Mouse (Mus musculus): ENCODE data around the gene Pttg1ip. TPM values are rescaled to one million over a fixed set of nuclear protein-coding genes. Genes with fewer than 3 reads are reported as not detected.

Gene Pttg1ip
- total and polyA plus RNA-seq, 3 experiments, result 106 to 140 (median 111) TPM

DNA sequence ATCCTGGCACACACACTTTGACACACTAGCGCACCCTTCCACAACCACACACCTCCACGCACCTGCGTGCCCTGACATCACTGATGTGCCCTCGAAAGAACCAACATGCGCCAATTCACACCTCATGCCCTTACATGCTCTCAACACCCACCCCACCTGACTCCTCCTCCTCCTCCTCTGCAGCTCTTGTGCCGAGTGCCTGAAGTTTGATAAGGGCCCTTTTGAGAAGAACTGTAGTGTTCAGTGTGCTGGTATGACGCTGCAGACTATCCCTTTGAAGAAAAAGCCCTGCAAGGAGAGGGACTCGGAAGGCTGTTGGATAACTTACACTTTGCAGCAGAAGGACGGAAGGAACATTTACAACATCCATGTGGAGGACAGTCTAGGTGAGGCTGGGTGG, 20.7 kb upstream of the Pttg1ip start:
- ATAC-seq (ENCODE audit: extremely low read depth, insufficient number of reproducible peaks, low FRiP score, poor library complexity, severe bottlenecking) (no peak), DNase-seq (ENCODE audit: low spot score) (no peak)

DNA sequence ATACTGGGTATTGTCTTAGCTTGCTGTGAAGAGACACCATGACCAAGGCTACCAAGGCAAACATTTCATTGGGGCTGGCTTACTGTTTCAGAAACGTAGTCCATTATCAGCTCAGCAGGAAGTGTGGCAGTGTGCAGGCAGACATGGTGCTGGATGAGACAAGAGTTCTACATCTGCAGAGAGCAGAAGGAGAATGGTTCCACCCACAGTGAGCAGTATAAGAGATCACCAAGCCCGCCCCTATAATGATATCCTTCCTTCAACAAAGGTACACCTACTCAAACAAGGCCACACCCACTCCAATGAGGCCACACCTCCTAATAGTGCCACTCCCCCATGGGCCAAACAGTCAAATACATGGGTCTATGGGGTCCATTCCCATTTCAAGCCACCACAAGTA, 20.0 kb upstream of the Pttg1ip start:
- DNase-seq (ENCODE audit: low spot score) (no peak), ATAC-seq (ENCODE audit: extremely low read depth, insufficient number of reproducible peaks, low FRiP score, poor library complexity, severe bottlenecking) (no peak)
- TF ChIP-seq POLR2AphosphoS5 (IDR thresholded peaks at IDR 0.05; ENCODE audit: insufficient replicate concordance, low read depth, low read length), result no peak
- TF ChIP-seq GATA1 (IDR thresholded peaks at IDR 0.05; ENCODE audit: borderline replicate concordance, low read length), result no peak
- TF ChIP-seq TAL1 (conservative IDR thresholded peaks at IDR 0.05; ENCODE audit: low read depth, low read length), result no peak
- TF ChIP-seq GATA2 (IDR thresholded peaks at IDR 0.05; ENCODE audit: borderline replicate concordance, low read depth, low read length), result no peak
- no peak for TF ChIP-seq CTCF (IDR thresholded peaks at IDR 0.05; ENCODE audit: low read depth, low read length)
- H3K36me3 ChIP-seq (replicated peaks), result peaks cover 97% of the 10 kb centered on the region
- H3K4me1 ChIP-seq (ENCODE audit: insufficient read depth, low read depth, low read length), result peaks cover 90% of the 10 kb centered on the region
- H3K4me3 ChIP-seq (ENCODE audit: low read depth, low read length), result no peak overlapping the region
- no peaks in the 10 kb centered on the region for H3K9me3 ChIP-seq (replicated peaks)
- H3K27me3 ChIP-seq (ENCODE audit: insufficient read depth, low read length), result no peaks in the 10 kb centered on the region

More for the DNA sequence above, 20.7 kb upstream of the Pttg1ip start:
- Histone ChIP-seq H3K4me1 (ENCODE audit: insufficient read depth, low read depth, low read length) (peaks cover 90% of the 10 kb centered on the region), H3K36me3 (replicated peaks) (peaks cover 97% of the 10 kb centered on the region), H3K27me3 (ENCODE audit: insufficient read depth, low read length) (no peaks in the 10 kb centered on the region; the same call in 1 of the 2 replicates), H3K4me3 (ENCODE audit: low read depth, low read length) (no peak overlapping the region), H3K9me3 (replicated peaks) (no peaks in the 10 kb centered on the region)
- TF ChIP-seq GATA2 (IDR thresholded peaks at IDR 0.05; ENCODE audit: borderline replicate concordance, low read depth, low read length) (no peak), CTCF (IDR thresholded peaks at IDR 0.05; ENCODE audit: low read depth, low read length) (no peak), GATA1 (IDR thresholded peaks at IDR 0.05; ENCODE audit: borderline replicate concordance, low read length) (no peak), POLR2AphosphoS5 (IDR thresholded peaks at IDR 0.05; ENCODE audit: insufficient replicate concordance, low read depth, low read length) (no peak), TAL1 (conservative IDR thresholded peaks at IDR 0.05; ENCODE audit: low read depth, low read length) (no peak)

DNA sequence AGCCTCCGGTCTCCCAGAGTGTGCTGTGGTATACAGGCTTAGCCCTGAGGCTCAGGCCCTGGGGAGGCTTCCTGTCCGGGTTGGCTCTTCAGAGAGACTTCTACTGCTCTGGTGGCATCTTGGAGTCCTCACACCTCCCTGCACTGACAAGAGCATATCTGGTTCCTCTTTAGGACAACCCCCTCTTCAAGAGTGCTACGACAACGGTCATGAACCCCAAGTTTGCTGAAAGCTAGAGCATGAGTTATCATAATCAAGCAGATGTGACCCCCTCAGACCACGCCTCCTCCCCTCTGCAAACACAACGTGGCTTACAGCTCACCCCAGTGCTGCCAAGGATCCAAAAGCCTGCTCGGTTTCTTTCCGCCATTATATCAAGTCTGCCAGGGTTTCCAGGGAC, 16.5 kb upstream of the Pttg1ip start:
- peak overlapping the region; percentile 50; the same call in 1 of the 2 replicates for H3K4me3 ChIP-seq (ENCODE audit: low read depth, low read length)
- no peaks in the 10 kb centered on the region for H3K27me3 ChIP-seq (ENCODE audit: insufficient read depth, low read length)
- peak; percentile 86 for ATAC-seq (ENCODE audit: extremely low read depth, insufficient number of reproducible peaks, low FRiP score, poor library complexity, severe bottlenecking)
- H3K9me3 ChIP-seq (replicated peaks), result no peaks in the 10 kb centered on the region
- H3K4me1 ChIP-seq (ENCODE audit: insufficient read depth, low read depth, low read length), result peaks cover 91% of the 10 kb centered on the region
- DNase-seq (ENCODE audit: low spot score), result peak; percentile 73
- H3K36me3 ChIP-seq (replicated peaks), result peaks cover 74% of the 10 kb centered on the region
- TF ChIP-seq CTCF (IDR thresholded peaks at IDR 0.05; ENCODE audit: low read depth, low read length) (no peak), TAL1 (conservative IDR thresholded peaks at IDR 0.05; ENCODE audit: low read depth, low read length) (peak; percentile 74), GATA2 (IDR thresholded peaks at IDR 0.05; ENCODE audit: borderline replicate concordance, low read depth, low read length) (no peak)

DNA sequence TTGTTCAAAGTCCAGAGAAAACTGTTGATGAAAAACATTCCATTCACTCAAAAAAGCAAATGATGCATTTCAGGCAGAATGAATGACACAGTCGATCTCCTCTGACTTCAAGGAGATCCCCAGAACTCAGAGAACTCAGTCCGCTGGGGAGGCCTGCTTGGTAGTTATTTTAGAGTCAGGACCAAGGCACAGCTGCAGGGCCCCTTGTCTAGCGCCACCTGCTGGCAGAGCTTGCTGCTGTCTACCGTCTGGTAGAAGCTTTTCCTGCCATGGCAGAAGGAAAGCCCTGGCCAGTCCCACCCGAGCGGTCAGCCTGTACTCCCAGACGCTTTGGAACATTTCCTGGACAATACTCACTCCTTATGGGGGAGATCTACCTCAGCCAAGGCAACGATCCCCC, 14.9 kb upstream of the Pttg1ip start:
- Histone ChIP-seq H3K9me3 (replicated peaks) (no peaks in the 10 kb centered on the region), H3K36me3 (replicated peaks) (peaks cover 65% of the 10 kb centered on the region), H3K27me3 (ENCODE audit: insufficient read depth, low read length) (no peaks in the 10 kb centered on the region), H3K4me1 (ENCODE audit: insufficient read depth, low read depth, low read length) (peaks cover 76% of the 10 kb centered on the region), H3K4me3 (ENCODE audit: low read depth, low read length) (no peak overlapping the region)
- TF ChIP-seq TAL1 (conservative IDR thresholded peaks at IDR 0.05; ENCODE audit: low read depth, low read length), result no peak
- TF ChIP-seq CTCF (IDR thresholded peaks at IDR 0.05; ENCODE audit: low read depth, low read length), result peak; percentile 88
- DNase-seq (ENCODE audit: low spot score) (no peak), ATAC-seq (ENCODE audit: extremely low read depth, insufficient number of reproducible peaks, low FRiP score, poor library complexity, severe bottlenecking) (no peak)

DNA sequence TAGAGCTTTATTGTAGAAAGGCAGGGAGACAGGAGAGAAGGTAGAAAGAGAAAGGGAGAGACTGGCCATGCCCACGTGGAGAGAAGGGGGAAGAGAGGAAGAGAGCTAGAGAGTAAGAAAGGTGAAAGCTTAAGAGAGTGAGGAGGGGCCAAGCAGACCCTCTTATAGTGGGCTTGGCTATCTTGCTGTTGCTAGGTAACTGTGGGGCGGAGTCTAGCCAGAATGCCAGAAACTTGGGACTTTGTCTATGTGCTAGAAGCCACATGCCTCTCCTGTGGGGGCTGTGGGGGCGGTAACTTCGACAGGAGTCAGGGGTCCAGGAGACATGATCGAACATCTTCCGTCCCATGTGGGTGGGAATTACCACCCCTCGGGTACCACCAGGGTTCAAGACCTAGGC, 12.0 kb upstream of the Pttg1ip start:
- ATAC-seq (ENCODE audit: extremely low read depth, insufficient number of reproducible peaks, low FRiP score, poor library complexity, severe bottlenecking) (no peak), DNase-seq (ENCODE audit: low spot score) (no peak)
- Histone ChIP-seq H3K4me3 (ENCODE audit: low read depth, low read length) (no peak overlapping the region), H3K27me3 (ENCODE audit: insufficient read depth, low read length) (peaks cover 11% of the 10 kb centered on the region), H3K9me3 (replicated peaks) (no peaks in the 10 kb centered on the region), H3K4me1 (ENCODE audit: insufficient read depth, low read depth, low read length) (peaks cover 67% of the 10 kb centered on the region), H3K36me3 (replicated peaks) (peaks cover 37% of the 10 kb centered on the region)
- TF ChIP-seq GATA1 (IDR thresholded peaks at IDR 0.05; ENCODE audit: borderline replicate concordance, low read length), result no peak
- no peak for TF ChIP-seq POLR2AphosphoS5 (IDR thresholded peaks at IDR 0.05; ENCODE audit: insufficient replicate concordance, low read depth, low read length)
- no peak for TF ChIP-seq CTCF (IDR thresholded peaks at IDR 0.05; ENCODE audit: low read depth, low read length)
- no peak for TF ChIP-seq GATA2 (IDR thresholded peaks at IDR 0.05; ENCODE audit: borderline replicate concordance, low read depth, low read length)
- TF ChIP-seq TAL1 (conservative IDR thresholded peaks at IDR 0.05; ENCODE audit: low read depth, low read length), result no peak

DNA sequence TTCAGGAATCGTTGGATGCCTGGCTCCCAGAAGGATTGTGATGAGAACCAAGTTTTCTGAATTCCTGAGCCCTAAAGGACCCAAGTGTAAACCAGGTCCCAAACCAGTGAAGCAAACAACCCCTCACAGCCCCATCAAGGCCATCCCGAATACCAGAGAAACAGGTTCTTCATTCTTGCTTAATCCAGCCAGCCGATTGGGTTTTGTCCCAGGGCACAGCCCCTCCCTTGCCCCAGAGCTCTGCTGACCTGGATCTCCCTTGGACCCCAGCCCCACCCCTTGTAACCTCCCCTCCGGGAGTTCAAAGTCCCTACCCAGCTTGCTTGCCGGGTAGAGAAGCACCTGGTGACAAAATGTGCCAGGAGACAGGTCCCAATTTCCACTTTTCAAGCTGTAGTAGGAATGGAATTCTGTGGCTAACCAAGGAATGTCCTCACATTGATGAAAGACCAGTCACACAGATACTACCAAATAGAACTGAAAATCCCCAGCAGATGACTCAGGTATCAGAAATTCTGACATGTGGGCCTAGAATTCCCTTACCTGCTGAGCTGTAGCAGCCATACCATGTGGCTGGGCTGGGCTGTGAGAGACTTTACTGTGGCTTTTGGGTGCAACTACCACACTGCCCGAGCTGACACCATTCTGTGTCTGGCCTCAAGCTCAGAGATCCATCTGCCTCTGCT, 11.4 kb upstream of the Pttg1ip start:
- Histone ChIP-seq H3K36me3 (replicated peaks) (peaks cover 31% of the 10 kb centered on the region), H3K4me3 (ENCODE audit: low read depth, low read length) (no peak overlapping the region)
- DNase-seq (ENCODE audit: low spot score), result no peak

More for the DNA sequence above, 11.4 kb upstream of the Pttg1ip start:
- Histone ChIP-seq H3K4me1 (ENCODE audit: insufficient read depth, low read depth, low read length) (peaks cover 64% of the 10 kb centered on the region), H3K27me3 (ENCODE audit: insufficient read depth, low read length) (peaks cover 14% of the 10 kb centered on the region), H3K9me3 (replicated peaks) (no peaks in the 10 kb centered on the region)
- no peak for ATAC-seq (ENCODE audit: extremely low read depth, insufficient number of reproducible peaks, low FRiP score, poor library complexity, severe bottlenecking)
- TF ChIP-seq CTCF (IDR thresholded peaks at IDR 0.05; ENCODE audit: low read depth, low read length), result no peak
- TF ChIP-seq GATA2 (IDR thresholded peaks at IDR 0.05; ENCODE audit: borderline replicate concordance, low read depth, low read length), result no peak
- TF ChIP-seq POLR2AphosphoS5 (IDR thresholded peaks at IDR 0.05; ENCODE audit: insufficient replicate concordance, low read depth, low read length), result no peak
- TF ChIP-seq TAL1 (conservative IDR thresholded peaks at IDR 0.05; ENCODE audit: low read depth, low read length), result no peak
- no peak for TF ChIP-seq GATA1 (IDR thresholded peaks at IDR 0.05; ENCODE audit: borderline replicate concordance, low read length)
